Mouse (Mus musculus) embryonic fibroblast, embryonic 13.5 days (primary cell): ENCODE data around the gene Tent5b. TPM values are rescaled to one million over a fixed set of nuclear protein-coding genes. Genes with fewer than 3 reads are reported as not detected.

Experiments used
- H3K27ac ChIP-seq: 2 replicates; pipeline ENCODE4 v1.5.1; 2012; ENCODE audit warnings: low read length, control low read depth, inconsistent platforms; ENCODE audit not compliant: insufficient read depth
- H3K4me1 ChIP-seq: 2 replicates; pipeline ENCODE4 v1.6.1; 2011; ENCODE audit warnings: low read length; ENCODE audit not compliant: control insufficient read depth, insufficient read depth
- H3K4me3 ChIP-seq: 2 replicates; pipeline ENCODE4 v1.5.1; 2011; ENCODE audit warnings: mild to moderate bottlenecking, control low read depth, low read length; ENCODE audit not compliant: insufficient read depth
- CTCF ChIP-seq: IDR thresholded peaks from 2 replicates; pipeline ENCODE4 v1.5.1; 2011; ENCODE audit warnings: mild to moderate bottlenecking, control low read depth, low read length, moderate library complexity, borderline replicate concordance; ENCODE audit not compliant: insufficient read depth
- POLR2A ChIP-seq: IDR thresholded peaks from 2 replicates; pipeline ENCODE4 v1.6.1; 2011; ENCODE audit warnings: low read depth, mild to moderate bottlenecking, control low read depth, low read length, moderate library complexity
- polyA plus RNA-seq: library from polyadenylated mRNA; stranded (reverse); fragments of >200 nt; gene quantifications from 2 replicates; pipeline ENCODE4 v1.2.4, GENCODE M21; 2011; ENCODE audit warnings: low read depth; ENCODE audit not compliant: missing spikeins, insufficient read length

Gene Tent5b
- polyA plus RNA-seq, 1 experiment = 9.1 TPM

GRCm38 (mm10) chr4:133463184-133463583, 16.7 kb upstream of the Tent5b start:
- no peaks in the 10 kb centered on the region for H3K4me1 ChIP-seq
- H3K27ac ChIP-seq = no peak overlapping the region
- TF ChIP-seq CTCF = no peak
- no peak for TF ChIP-seq POLR2A
- no peak overlapping the region for H3K4me3 ChIP-seq

DNA sequence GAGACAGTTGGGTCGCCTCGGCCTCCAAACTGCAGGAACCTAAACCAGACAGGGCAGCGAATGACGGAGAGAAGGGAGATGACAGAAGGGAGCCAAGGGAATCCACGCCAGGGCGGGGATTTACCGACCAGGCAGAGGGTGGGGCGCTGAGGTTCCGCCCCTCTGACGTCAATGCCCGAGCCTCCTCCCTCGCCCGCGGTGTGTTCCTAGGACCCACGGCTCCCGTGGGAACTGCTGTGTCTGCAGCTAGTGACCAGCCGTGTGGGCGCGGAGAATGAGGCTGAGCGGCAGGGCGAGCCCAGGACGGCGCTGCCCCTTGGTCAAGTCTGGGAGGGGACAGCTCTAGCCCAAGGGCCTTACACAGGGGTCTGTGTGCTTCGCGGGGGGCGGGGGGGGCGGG, 11.9 kb upstream of the Tent5b start:
- no peak overlapping the region for H3K27ac ChIP-seq
- H3K4me3 ChIP-seq = peak overlapping the region; percentile 30
- TF ChIP-seq CTCF = no peak
- TF ChIP-seq POLR2A = peak; percentile 42; the same call in 1 of the 2 replicates
- no peaks in the 10 kb centered on the region for H3K4me1 ChIP-seq

GRCm38 (mm10) chr4:133469122-133469521, 10.8 kb upstream of the Tent5b start:
- Histone ChIP-seq H3K4me1 (no peaks in the 10 kb centered on the region), H3K4me3 (no peak overlapping the region)
- TF ChIP-seq POLR2A (no peak), CTCF (no peak)

GRCm38 (mm10) chr4:133471135-133471821, 8.7 kb upstream of the Tent5b start:
- no peak overlapping the region for H3K4me3 ChIP-seq
- no peak overlapping the region for H3K27ac ChIP-seq
- TF ChIP-seq CTCF (no peak), POLR2A (no peak)
- H3K4me1 ChIP-seq = no peaks in the 10 kb centered on the region

More at GRCm38 (mm10) chr4:133469122-133469521, 10.8 kb upstream of the Tent5b start:
- no peak overlapping the region for H3K27ac ChIP-seq

- H3K4me1 ChIP-seq = no peaks in the 10 kb centered on the region
- no peak overlapping the region for H3K4me3 ChIP-seq
- H3K27ac ChIP-seq = no peak overlapping the region
- no peak for TF ChIP-seq POLR2A
- TF ChIP-seq CTCF = peak; percentile 25; the same call in 1 of the 2 replicates
Measured at GRCm38 (mm10) chr4:133473833-133474232, 6.1 kb upstream of the Tent5b start.

DNA sequence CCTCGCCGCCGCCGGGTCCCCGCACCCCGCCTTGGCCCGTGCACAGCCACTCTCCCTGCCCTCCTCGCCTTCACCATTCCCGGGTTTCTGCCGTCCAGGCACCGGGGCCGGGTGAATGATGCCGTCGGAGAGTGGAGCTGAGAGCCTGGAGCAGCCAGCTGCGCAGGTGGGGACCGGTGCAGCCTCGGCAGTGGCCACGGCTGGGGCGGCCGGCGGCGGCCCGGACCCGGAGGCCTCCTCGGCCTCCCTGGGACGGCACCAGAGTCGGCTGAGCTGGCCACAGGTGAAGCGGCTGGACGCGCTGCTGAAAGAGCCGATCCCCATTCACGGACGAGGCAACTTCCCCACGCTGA, 229 bp downstream of the Tent5b start:
- no peak for TF ChIP-seq POLR2A
- TF ChIP-seq CTCF = no peak
- Histone ChIP-seq H3K27ac (peak overlapping the region; percentile 53; the same call in 1 of the 2 replicates), H3K4me3 (peak overlapping the region; percentile 59), H3K4me1 (peaks cover 14% of the 10 kb centered on the region; the same call in 1 of the 2 replicates)

GRCm38 (mm10) chr4:133480754-133481153, 822 bp downstream of the Tent5b start:
- TF ChIP-seq CTCF = no peak
- TF ChIP-seq POLR2A = 0 out of 2 replicates have a peak, but pooled peaks have one; percentile 30
- Histone ChIP-seq H3K4me3 (peak overlapping the region; percentile 59), H3K27ac (peak overlapping the region; percentile 53), H3K4me1 (peaks cover 14% of the 10 kb centered on the region; the same call in 1 of the 2 replicates)

DNA sequence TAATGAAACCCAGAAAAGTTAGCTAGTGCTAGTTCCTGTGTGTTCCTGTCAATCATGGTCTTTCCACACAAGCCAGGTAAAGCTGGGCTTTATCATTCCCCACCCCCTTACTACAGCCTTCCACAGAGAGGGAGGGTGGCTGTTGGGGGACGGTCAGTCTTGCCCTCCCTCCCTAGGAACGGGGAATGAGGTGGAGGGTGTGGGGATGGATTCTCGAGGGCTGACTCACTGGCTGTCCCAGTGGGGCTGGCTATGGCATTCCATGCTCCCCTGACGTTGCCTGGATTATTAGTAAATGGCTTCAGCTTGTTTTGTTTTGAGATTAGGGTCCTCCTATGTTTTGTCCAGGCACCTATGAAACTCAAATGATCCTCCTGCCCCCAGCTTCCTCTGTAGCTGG, 1.6 kb downstream of the Tent5b start:
- peak overlapping the region; percentile 42 for H3K27ac ChIP-seq
- no peak for TF ChIP-seq POLR2A
- TF ChIP-seq CTCF = no peak
- peaks cover 14% of the 10 kb centered on the region; the same call in 1 of the 2 replicates for H3K4me1 ChIP-seq
- peak overlapping the region; percentile 59; the same call in 1 of the 2 replicates for H3K4me3 ChIP-seq

GRCm38 (mm10) chr4:133482479-133482878, 2.5 kb downstream of the Tent5b start:
- no peak overlapping the region for H3K27ac ChIP-seq
- H3K4me3 ChIP-seq = no peak overlapping the region
- TF ChIP-seq POLR2A (no peak), CTCF (no peak)
- peaks cover 14% of the 10 kb centered on the region; the same call in 1 of the 2 replicates for H3K4me1 ChIP-seq
